Mouse (Mus musculus) embryonic fibroblast, embryonic 13.5 days (primary cell): ENCODE measurements around the gene Cxcr1. TPM values are rescaled to one million over a fixed set of nuclear protein-coding genes. Genes with fewer than 3 reads are reported as not detected.

Experiments used
- H3K27ac ChIP-seq: 2 replicates; pipeline ENCODE4 v1.5.1; 2012; ENCODE audit warnings: low read length, control low read depth, inconsistent platforms; ENCODE audit not compliant: insufficient read depth
- H3K4me1 ChIP-seq: 2 replicates; pipeline ENCODE4 v1.6.1; 2011; ENCODE audit warnings: low read length; ENCODE audit not compliant: control insufficient read depth, insufficient read depth
- H3K4me3 ChIP-seq: 2 replicates; pipeline ENCODE4 v1.5.1; 2011; ENCODE audit warnings: mild to moderate bottlenecking, control low read depth, low read length; ENCODE audit not compliant: insufficient read depth
- CTCF ChIP-seq: IDR thresholded peaks from 2 replicates; pipeline ENCODE4 v1.5.1; 2011; ENCODE audit warnings: mild to moderate bottlenecking, control low read depth, low read length, moderate library complexity, borderline replicate concordance; ENCODE audit not compliant: insufficient read depth
- POLR2A ChIP-seq: IDR thresholded peaks from 2 replicates; pipeline ENCODE4 v1.6.1; 2011; ENCODE audit warnings: low read depth, mild to moderate bottlenecking, control low read depth, low read length, moderate library complexity
- polyA plus RNA-seq: library from polyadenylated mRNA; stranded (reverse); fragments of >200 nt; gene quantifications from 2 replicates; pipeline ENCODE4 v1.2.4, GENCODE M21; 2011; ENCODE audit warnings: low read depth; ENCODE audit not compliant: missing spikeins, insufficient read length

Cxcr1 gene
- polyA plus RNA-seq, 1 experiment, result not detected

DNA sequence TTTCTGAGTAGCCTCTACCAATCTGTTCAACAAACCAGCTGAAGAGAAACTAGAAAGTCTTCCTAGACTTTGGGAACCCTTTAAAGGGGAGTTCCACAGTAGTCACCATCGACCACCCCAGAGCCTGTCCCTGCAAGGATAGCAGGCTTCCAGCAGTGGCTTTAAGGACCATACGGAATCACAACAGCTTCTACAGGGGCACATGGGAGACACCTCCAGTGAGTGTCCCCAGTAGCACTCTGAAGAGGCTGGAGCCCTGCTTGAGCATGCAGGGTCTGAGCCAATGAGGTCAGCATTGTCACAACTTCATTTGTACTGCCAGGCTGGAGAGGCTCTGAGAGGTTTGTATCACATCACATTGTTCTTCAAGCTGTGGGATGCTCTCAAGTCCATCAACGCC lies 44.3 kb downstream of the Cxcr1 start:
- peaks cover 6% of the 10 kb centered on the region for H3K4me1 ChIP-seq
- H3K4me3 ChIP-seq, result no peak overlapping the region
- TF ChIP-seq CTCF (no peak), POLR2A (no peak)
- H3K27ac ChIP-seq, result no peak overlapping the region

DNA sequence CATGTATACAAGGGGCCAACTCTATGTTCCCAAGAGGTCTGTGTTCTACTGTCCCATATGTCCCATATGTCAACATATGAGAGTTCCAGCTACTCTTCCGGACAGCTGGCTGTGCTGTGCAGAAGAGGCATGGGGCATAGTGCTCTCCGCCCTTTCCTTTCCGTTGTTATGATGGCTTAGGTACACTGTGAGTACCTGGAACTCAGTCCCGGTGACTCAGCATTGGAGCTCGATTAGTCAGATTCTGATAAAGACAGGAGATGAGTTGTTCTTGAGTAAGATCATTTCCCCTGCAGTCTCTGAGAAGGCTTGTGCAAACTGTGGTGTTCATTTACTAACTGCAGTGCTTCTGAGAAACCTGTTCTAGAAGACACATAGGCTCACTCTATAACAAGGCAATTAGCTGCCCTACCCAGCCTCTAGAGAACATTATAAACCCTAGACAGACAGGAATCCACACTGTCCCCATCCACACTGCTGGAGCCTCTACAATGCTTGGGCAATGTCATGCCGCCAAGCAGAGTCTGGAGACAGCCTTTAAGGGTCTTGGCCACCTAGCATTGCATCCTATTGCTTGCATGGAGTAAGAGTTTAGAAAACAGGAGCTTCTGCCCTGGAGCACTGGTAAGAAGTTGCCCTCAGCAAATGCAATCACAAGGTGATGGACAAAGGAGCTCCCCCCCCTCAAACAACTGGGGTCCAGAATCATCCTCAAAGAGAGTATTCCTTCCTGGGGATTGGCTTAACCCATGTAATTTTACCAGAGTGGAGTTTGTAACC lies 45.1 kb downstream of the Cxcr1 start:
- no peak for TF ChIP-seq CTCF
- TF ChIP-seq POLR2A, result no peak
- H3K4me1 ChIP-seq, result peaks cover 6% of the 10 kb centered on the region
- no peak overlapping the region for H3K4me3 ChIP-seq
- H3K27ac ChIP-seq, result no peak overlapping the region

Other genes with a start within 250 kb of the Cxcr1 start
- 122 and 198 TPM in 2 replicates for gene Tns1, start 70.2 kb downstream of the Cxcr1 start, polyA plus RNA-seq
- 0.56 TPM in 1 of 2 replicates, not detected in the other for gene Rufy4, start 69.1 kb downstream of the Cxcr1 start, polyA plus RNA-seq
- not detected in 2 replicates for gene Cxcr2, start 40.6 kb downstream of the Cxcr1 start, polyA plus RNA-seq
- 446 and 515 TPM in 2 replicates for gene Arpc2, start 41.5 kb upstream of the Cxcr1 start, polyA plus RNA-seq
- gene Gpbar1, start 83.9 kb upstream of the Cxcr1 start, polyA plus RNA-seq, result 0.92 and 1.3 TPM in 2 replicates
- gene Aamp, start 90.1 kb upstream of the Cxcr1 start, polyA plus RNA-seq, result 85.7 and 90.3 TPM in 2 replicates
- 19.6 and 21.5 TPM in 2 replicates for gene Pnkd, start 90.3 kb upstream of the Cxcr1 start, polyA plus RNA-seq
- gene Tmbim1, start 111.0 kb upstream of the Cxcr1 start, polyA plus RNA-seq, result 88.6 and 115 TPM in 2 replicates
- gene Catip, start 167.5 kb upstream of the Cxcr1 start, polyA plus RNA-seq, result 3.6 and 3.7 TPM in 2 replicates
- 1.1 TPM in 1 of 2 replicates, not detected in the other for gene Slc11a1, start 180.6 kb upstream of the Cxcr1 start, polyA plus RNA-seq
- 58.6 and 78.6 TPM in 2 replicates for gene Ctdsp1, start 196.9 kb upstream of the Cxcr1 start, polyA plus RNA-seq
- not detected in 2 replicates for gene Vil1, start 214.7 kb upstream of the Cxcr1 start, polyA plus RNA-seq